Mouse (Mus musculus) thymus, postnatal 25 days (tissue): ENCODE results near the gene Klc1.
A peak's percentile ranks its signal among the peaks of the same experiment; 100 is the strongest.

Experiments used
- DNase-seq: peaks from one replicate; pipeline ENCODE4 v3.0.0; 2022

Gene Klc1

GRCm38 (mm10) chr12:111745274-111745673 lies 13.4 kb upstream of the Klc1 start:
- DNase-seq, result no peak

DNA sequence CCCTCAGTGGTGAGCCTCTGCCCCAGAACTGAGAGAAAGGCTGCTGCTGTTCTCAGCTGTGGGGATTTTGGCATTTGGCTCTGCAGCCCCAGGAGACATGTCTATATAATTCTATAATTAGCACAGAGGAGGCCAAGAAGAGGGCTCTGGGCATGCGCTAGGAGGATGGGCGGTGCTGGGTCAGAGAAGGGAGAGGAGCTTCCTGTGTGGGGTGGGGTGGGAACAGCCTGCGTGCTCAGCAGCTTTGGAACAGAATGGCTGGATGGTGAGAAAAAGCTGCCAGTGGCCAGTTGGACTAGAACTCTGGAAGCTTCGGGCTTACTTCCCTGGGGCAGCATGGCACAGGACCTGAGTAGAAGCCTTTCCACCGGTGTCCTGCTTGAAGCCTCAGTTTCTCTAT lies 12.6 kb upstream of the Klc1 start:
- DNase-seq, result peak; percentile 68

GRCm38 (mm10) chr12:111747421-111747820 lies 11.2 kb upstream of the Klc1 start:
- no peak for DNase-seq

DNA sequence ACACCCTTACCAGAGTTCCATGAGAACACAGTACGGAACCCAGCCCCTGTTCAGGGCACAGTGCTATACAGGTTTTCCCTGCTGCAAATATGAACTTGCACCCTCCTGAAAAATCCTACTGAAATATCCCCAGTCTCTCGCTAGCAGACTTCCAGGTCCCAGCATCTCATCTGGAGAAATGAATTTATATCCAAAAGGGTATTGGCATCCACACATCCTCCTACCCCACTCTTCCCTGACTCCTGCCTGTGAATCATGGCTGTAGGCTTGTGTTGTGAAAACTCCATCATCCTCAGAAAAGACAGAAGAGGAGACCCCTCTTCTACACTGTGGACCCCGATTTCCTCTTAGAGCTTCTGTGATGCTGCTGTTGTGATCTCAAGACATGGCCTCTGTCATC lies 7.9 kb upstream of the Klc1 start:
- DNase-seq, result no peak

GRCm38 (mm10) chr12:111752491-111752890 lies 6.2 kb upstream of the Klc1 start:
- DNase-seq, result no peak

- DNase-seq, result no peak
These were observed 5.3 kb upstream of the Klc1 start for GRCm38 (mm10) chr12:111753347-111753746.

DNA sequence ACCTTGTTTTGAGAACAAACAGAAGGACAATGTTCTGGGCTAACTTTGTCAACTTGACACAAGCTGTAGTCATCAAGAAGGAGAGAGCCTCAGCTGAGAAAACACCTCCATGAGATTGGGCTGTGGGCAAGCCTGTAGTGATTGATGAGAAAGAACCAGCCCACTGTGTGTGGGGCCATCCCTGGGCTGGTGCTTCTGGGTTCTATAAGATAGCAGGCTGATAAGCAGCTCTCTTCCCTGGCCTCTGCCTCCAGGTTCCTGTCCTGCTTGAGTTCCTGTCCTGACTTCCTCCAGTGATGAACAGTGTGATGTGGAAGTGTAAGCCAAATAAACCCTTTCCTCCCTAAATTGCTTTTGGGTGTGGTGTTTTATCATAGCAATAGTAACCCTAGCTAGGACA lies 3.9 kb upstream of the Klc1 start:
- DNase-seq, result no peak

DNA sequence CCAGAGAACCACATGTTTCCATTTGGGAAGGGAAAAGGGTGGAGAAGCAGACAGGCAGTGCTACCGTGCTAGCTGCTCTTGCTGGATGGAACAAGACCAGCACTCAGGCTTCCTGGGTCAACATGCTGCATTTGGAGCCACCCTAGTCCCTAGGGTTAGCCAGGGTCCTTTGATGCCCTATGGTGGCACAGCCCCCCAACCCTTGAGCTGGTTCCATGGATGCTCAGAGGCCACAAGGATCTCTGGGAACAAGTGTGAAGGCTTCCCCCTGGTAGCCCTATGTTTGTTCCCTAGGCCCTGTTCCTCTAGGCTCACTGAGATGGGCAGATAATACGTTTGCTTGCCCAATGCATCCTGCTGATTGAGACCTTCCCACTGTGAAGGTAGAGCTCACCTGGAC lies 3.4 kb upstream of the Klc1 start:
- DNase-seq, result no peak

- DNase-seq, result no peak
These were observed 2.5 kb upstream of the Klc1 start for GRCm38 (mm10) chr12:111756082-111756697.

DNA sequence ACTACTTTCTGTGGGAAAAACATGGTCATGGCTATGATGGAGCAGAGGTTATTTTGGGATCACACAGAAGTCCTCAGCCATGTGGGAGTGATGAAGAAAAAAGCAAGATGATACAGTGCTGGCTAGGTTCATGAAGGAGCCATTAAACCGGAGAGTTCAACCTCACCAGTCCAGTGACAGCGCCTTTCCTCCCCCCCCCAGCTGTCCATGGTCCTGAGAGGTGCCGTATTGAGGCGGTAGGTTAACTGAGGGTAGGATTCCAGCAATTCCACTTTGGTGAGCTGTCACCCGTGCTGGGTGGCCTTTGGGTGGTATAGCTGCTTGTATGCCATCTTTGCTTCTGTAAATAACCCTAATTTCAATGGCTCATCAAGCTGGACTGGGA lies 2.0 kb upstream of the Klc1 start:
- DNase-seq, result no peak

DNA sequence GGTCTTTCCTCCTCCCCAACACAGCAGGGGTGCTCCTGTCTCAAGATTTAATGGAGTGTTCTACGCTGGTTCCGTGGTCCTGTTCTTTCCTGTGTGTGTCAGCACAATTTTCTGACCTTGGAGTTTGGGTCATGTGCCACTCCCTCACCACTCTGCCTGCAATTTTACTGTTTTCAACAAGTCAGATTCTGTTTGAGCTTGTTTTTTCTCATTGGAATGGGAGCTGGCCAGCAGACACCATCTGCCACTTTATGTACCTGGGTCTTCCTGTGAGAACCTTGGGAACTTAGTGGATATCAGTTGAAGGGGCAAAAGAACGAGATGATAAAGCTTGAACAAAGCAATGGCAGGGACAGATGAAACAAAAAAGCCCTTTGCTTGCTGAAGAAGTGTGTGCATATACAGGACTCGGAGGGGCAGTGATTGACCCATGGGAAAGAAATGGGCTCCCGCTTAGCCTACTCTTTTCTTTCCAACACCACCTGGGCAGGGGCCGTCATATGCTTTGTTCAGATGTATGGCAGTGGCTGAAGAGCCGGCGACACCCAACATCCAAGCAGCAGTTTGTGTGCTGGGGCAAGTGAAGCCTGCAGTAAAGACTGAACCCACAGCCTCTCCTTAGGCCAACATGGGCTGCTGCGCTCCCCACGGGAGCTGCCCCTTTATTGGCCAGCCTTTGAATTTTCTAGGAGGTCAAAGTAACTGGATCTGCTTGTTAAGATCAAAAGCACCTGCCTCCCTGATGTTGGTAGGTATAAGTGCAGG lies 906 bp upstream of the Klc1 start:
- no peak for DNase-seq

DNA sequence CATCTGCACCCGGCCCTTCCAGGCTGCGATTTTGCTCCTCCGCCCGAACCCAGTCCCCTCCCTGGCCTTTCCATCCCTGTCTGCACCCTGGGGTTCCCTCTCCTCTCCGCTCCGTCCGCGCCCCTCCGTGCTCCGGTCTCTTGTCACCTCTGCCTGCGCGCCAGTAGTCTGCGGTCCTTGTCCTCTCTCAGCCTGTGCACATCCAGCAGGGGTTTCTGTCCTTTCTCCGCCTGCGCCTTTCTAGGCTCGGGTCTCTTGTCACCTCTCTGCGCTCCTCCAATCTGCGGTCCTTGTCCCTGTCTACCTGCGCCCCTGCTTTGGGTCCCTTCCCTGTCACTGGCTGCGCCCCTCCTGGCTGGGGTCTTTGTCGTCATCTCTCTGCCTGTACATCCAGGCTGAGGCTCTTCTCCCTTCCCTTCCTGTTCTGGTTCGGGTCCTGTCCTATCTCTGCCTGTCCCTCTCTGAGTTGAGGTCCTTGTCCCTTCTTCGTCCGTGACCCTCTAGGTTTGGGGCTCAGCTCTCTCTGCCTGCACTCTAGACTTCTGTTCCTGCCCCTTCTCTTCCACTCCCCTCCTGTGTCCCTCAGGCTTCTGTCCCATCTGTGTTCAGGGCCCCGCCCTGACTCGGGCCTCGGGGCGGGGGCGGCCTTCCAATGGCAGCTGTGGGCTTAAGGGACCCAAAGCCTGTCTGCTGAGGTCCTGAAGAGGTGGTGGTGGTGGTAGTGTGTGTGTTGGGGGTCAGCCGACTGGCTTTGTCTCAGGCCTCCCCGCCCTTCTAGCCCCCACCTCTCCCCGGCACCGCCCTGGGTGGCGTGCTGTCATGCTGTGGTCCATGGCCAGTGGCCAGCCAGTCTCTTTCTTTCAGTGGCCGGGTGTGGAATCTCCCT lies 770 bp downstream of the Klc1 start:
- peak; percentile 61 for DNase-seq

- DNase-seq, result no peak
These were observed 1.8 kb downstream of the Klc1 start for GRCm38 (mm10) chr12:111760306-111760908.

GRCm38 (mm10) chr12:111762620-111763280 lies 4.1 kb downstream of the Klc1 start:
- DNase-seq, result no peak

GRCm38 (mm10) chr12:111766313-111767236 lies 7.9 kb downstream of the Klc1 start:
- DNase-seq, result no peak

DNA sequence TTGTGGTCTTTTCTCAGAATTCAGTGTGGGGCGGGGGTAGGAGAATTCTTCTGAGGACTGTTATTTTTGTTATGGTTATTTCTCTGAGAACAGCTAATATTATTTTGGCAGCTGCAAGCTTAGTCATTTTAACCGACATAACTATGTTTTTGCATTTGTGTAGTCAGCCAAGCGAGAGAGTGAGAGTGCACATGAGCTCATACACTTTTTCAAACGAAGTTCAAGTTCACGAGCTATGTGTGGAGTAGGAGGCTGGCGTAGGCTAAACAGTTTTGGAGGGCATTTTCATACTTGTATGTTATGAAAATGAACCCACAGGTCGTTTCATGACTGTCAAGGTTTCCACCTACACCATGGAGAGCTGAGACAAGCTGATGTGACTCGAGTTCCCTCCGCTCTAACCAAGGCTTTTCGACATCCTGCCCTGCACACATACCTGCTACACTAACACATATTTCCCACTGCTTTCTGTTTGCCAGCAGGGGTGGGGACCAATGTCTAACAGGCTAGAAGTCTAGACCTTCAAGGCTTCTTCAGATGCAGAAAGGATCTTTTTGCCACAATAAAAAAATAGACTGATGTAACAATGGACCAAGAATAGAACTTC lies 9.8 kb downstream of the Klc1 start:
- DNase-seq, result no peak

DNA sequence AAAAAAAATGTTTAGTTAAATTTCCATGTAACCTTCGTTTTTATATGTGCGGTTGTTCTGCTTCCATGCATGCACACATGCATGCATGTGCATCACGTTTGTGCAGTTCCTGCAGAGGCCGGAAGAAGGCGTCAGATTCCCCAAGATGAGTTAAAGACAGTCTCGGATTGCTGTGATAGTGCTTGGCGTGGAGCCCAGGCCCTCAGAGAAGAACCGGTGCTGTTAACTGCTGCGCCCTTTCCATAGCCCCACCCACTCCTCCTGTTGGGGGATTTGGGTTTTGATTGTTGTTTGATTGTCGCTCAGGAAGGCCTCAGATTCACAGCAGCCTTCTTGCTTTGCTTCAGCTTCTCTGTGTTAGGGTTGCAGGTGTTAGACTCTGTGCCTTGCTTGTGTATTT lies 10.7 kb downstream of the Klc1 start:
- peak; percentile 40 for DNase-seq

- DNase-seq, result no peak
These were observed 11.3 kb downstream of the Klc1 start for GRCm38 (mm10) chr12:111769816-111770577.

- DNase-seq, result no peak
These were observed 12.0 kb downstream of the Klc1 start for GRCm38 (mm10) chr12:111770651-111771050.

DNA sequence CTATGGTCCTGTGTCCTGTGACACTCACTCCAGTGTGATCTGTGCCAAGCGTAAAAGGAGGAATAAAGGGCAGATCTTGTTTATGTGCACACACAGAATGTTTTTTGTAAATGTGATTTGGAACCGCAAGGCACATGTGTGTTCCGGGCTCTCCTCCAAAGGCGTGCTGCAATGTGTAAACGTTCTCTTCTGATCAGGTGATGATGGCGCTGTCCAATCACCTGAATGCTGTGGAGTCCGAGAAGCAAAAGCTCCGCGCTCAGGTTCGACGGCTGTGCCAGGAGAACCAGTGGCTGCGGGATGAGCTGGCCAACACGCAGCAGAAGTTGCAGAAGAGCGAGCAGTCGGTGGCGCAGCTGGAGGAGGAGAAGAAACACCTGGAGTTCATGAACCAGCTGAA lies 15.5 kb downstream of the Klc1 start:
- DNase-seq, result no peak
